Mouse (Mus musculus) lung, postnatal 36 days (tissue): ENCODE measurements at regions not wholly inside any gene's neighbourhood (a gene's known extent, or its start where the extent isn't known, plus 50 kb on each side); places are given as distances from the start of the nearest gene placed in this dataset.

Source experiments
- DNase-seq: peaks from one replicate; pipeline ENCODE4 v3.0.0; 2022; ENCODE audit warnings: mixed read lengths

- DNase-seq: peak; percentile 60
Observed at GRCm38 (mm10) chr2:134730547-134730946, 55.3 kb upstream of the Plcb1 start.

GRCm38 (mm10) chr2:134726713-134727112 is 59.2 kb upstream of the Plcb1 start:
- DNase-seq: no peak

GRCm38 (mm10) chr2:134724071-134724470 is 61.8 kb upstream of the Plcb1 start:
- peak; percentile 48 for DNase-seq

GRCm38 (mm10) chr2:134717815-134718362 is 68.0 kb upstream of the Plcb1 start:
- DNase-seq: no peak

GRCm38 (mm10) chr2:134716531-134716930 is 69.3 kb upstream of the Plcb1 start:
- no peak for DNase-seq

GRCm38 (mm10) chr2:134714001-134714400 is 70.1 kb upstream of the Tmx4 start:
- no peak for DNase-seq

- DNase-seq: no peak
Observed at GRCm38 (mm10) chr2:134708754-134709153, 64.8 kb upstream of the Tmx4 start.

- no peak for DNase-seq
Observed at GRCm38 (mm10) chr2:134703067-134703466, 59.1 kb upstream of the Tmx4 start.

- DNase-seq: no peak
Observed at GRCm38 (mm10) chr2:134697424-134697823, 53.5 kb upstream of the Tmx4 start.

GRCm38 (mm10) chr2:134696394-134696793 is 52.4 kb upstream of the Tmx4 start:
- DNase-seq: no peak
